Comparison of ENCODE assay signal across 7 mouse cellular contexts in the genomic region with DNA sequence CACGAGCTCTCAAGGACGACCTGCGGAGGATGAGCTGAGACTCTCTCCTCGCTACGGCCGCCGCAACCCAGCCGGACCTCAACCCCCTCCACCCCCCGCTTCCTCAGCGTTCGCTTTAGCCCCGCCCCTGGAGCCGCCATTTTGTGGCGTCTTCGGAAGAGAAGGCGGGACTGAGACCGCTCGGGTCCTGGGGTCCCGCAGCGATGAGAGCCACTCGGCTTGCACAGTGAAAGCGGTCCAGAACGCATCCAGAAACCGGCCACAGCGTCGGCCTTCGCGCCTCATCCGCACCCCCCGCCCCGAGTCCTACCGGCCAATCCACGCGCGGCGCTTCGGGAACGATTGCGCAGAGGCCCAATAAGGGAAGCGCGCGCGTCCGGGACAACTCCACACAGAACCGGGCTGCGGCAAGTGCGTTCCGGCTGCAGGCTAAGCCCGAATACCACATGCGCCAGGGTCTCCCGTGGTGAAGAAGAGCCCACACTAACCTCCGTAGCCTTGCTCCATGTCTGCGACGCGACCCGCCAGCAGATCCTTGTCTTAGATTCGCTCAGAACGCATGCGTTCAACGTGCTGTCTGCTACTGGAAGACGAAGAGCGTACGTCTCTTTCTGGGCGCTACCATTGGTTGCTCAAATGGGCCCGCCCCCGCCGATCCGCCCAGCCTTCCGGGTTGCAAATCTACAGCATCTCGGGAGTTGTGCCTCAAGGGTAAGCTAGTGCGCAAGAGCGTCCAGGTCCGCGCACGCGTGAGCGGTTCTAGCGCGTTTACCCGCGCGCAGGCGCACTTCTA. TPM values are rescaled to one million over a fixed set of nuclear protein-coding genes. Genes with fewer than 3 reads are reported as not detected.
DNase-seq lines count a peak whose midpoint lies in the region; ATAC-seq and TF ChIP-seq lines count a peak whose summit lies in the region.

A gene (minus strand): TSS at position 642 of the 793 bp plus-strand sequence.

- intact Hi-C loops in left cerebral cortex, postnatal 4 days (cut with DNase I) = no loop called here

- H3K36me3 ChIP-seq in embryonic facial prominence, embryonic 10.5 days (replicated peaks) = peaks cover 62% of the 10 kb centered on the region
- peaks cover 23% of the 10 kb centered on the region for H3K36me3 ChIP-seq in intestine, postnatal 0 days (ENCODE audit: control insufficient read depth, insufficient read depth)
- H3K36me3 ChIP-seq in midbrain, embryonic 12.5 days = peaks cover 35% of the 10 kb centered on the region
- peaks cover 24% of the 10 kb centered on the region for H3K36me3 ChIP-seq in small intestine, adult 2 months (ENCODE audit: control insufficient read depth, insufficient read depth, low read length)

- TF ChIP-seq CTCF in intestine, postnatal 0 days (IDR thresholded peaks at IDR 0.05; ENCODE audit: low read depth) = no peak; the same call in 1 of the 2 replicates
- no peak for TF ChIP-seq CTCF in small intestine, adult 2 months (IDR thresholded peaks at IDR 0.05; ENCODE audit: extremely low read depth, insufficient read length, insufficient replicate concordance, low read depth, low read length)

- peak; percentile 97 for DNase-seq in adrenal gland, postnatal 10 days
- peak; percentile 99 for DNase-seq in embryonic facial prominence, embryonic 10.5 days (ENCODE audit: low spot score)
- DNase-seq in gonadal fat pad, adult 2 months (ENCODE audit: low read depth) = peak; percentile 84
- peak; percentile 98 for DNase-seq in left cerebral cortex, postnatal 4 days

- H3K9ac ChIP-seq in intestine, postnatal 0 days (ENCODE audit: low read depth, low read length) = peak within 1 kb of the TSS; percentile 81
- peak within 1 kb of the TSS; percentile 85 for H3K9ac ChIP-seq in midbrain, embryonic 12.5 days (replicated peaks)

- peak within 1 kb of the TSS; percentile 85 for H3K4me2 ChIP-seq in intestine, postnatal 0 days (replicated peaks; ENCODE audit: low read depth)
- peak within 1 kb of the TSS; percentile 80 for H3K4me2 ChIP-seq in midbrain, embryonic 12.5 days (replicated peaks)

- TF ChIP-seq POLR2A in small intestine, adult 2 months (IDR thresholded peaks at IDR 0.05; ENCODE audit: low read depth, low read length) = peak; percentile 27; the same call in 1 of the 2 replicates

- H3K9me3 ChIP-seq in embryonic facial prominence, embryonic 10.5 days = no peaks in the 10 kb centered on the region
- H3K9me3 ChIP-seq in intestine, postnatal 0 days (ENCODE audit: control insufficient read depth) = no peaks in the 10 kb centered on the region
- no peaks in the 10 kb centered on the region for H3K9me3 ChIP-seq in midbrain, embryonic 12.5 days

- WGBS in embryonic facial prominence, embryonic 10.5 days = under 1% methylated on average over 83 of the region's 83 CpGs
- WGBS in intestine, postnatal 0 days = under 1% methylated on average over 83 of the region's 83 CpGs
- WGBS in midbrain, embryonic 12.5 days = under 1% methylated on average over 83 of the region's 83 CpGs
- under 1% methylated on average over 83 of the region's 83 CpGs for WGBS in small intestine, adult 2 months

- H3K4me1 ChIP-seq in embryonic facial prominence, embryonic 10.5 days = peaks cover 21% of the 10 kb centered on the region
- H3K4me1 ChIP-seq in intestine, postnatal 0 days (replicated peaks; ENCODE audit: control insufficient read depth, insufficient read depth, low read length) = no peaks in the 10 kb centered on the region
- peaks cover 27% of the 10 kb centered on the region for H3K4me1 ChIP-seq in midbrain, embryonic 12.5 days
- peaks cover 1% of the 10 kb centered on the region; the same call in 1 of the 2 replicates for H3K4me1 ChIP-seq in small intestine, adult 2 months (ENCODE audit: control insufficient read depth, insufficient read depth, insufficient read length, low read length)

- H3K27me3 ChIP-seq in embryonic facial prominence, embryonic 10.5 days (replicated peaks; ENCODE audit: low read depth, poor library complexity, severe bottlenecking) = no peaks in the 10 kb centered on the region
- H3K27me3 ChIP-seq in intestine, postnatal 0 days (replicated peaks; ENCODE audit: control insufficient read depth, insufficient read depth, low read length) = no peaks in the 10 kb centered on the region
- no peaks in the 10 kb centered on the region for H3K27me3 ChIP-seq in midbrain, embryonic 12.5 days
- H3K27me3 ChIP-seq in small intestine, adult 2 months (ENCODE audit: control insufficient read depth, insufficient read depth, low read length) = no peaks in the 10 kb centered on the region

- peak within 1 kb of the TSS; percentile 96 for H3K27ac ChIP-seq in embryonic facial prominence, embryonic 10.5 days (replicated peaks)
- peak within 1 kb of the TSS; percentile 93 for H3K27ac ChIP-seq in intestine, postnatal 0 days (ENCODE audit: low read depth, low read length)
- H3K27ac ChIP-seq in midbrain, embryonic 12.5 days (replicated peaks) = peak within 1 kb of the TSS; percentile 96
- peak within 1 kb of the TSS; percentile 89 for H3K27ac ChIP-seq in small intestine, adult 2 months (ENCODE audit: insufficient read depth, low read depth, low read length)

- ATAC-seq in intestine, postnatal 0 days = peak; percentile 97
- peak; percentile 98 for ATAC-seq in midbrain, embryonic 12.5 days (ENCODE audit: low FRiP score, low read depth)

- H3K4me3 ChIP-seq in embryonic facial prominence, embryonic 10.5 days = peak within 1 kb of the TSS; percentile 89
- peak within 1 kb of the TSS; percentile 93 for H3K4me3 ChIP-seq in intestine, postnatal 0 days (ENCODE audit: low read depth, low read length)
- peak within 1 kb of the TSS; percentile 81 for H3K4me3 ChIP-seq in midbrain, embryonic 12.5 days
- peak within 1 kb of the TSS; percentile 90 for H3K4me3 ChIP-seq in small intestine, adult 2 months (ENCODE audit: low read depth, low read length)

RNA-seq across cellular contexts. Expression of the gene that starts here (rescaled TPM):
- total RNA-seq in adrenal gland, postnatal 10 days (2021) = 10 to 100 TPM; 70.8 to 94.5 TPM
- 152 and 159 TPM in 2 replicates for polyA plus RNA-seq in embryonic facial prominence, embryonic 10.5 days (2016; fragmentation: Nextera tagmentation; extraction: Ambion mirVana)
- polyA plus RNA-seq in gonadal fat pad, adult 2 months (2012; rRNA removed) = 53.2 and 62.3 TPM in 2 replicates
- 18.3 and 21.9 TPM in 2 replicates for polyA plus RNA-seq in intestine, postnatal 0 days (2015; fragmentation: Nextera tagmentation; extraction: Ambion mirVana)
- total RNA-seq in left cerebral cortex, postnatal 4 days (2021) = 100 to 1,000 TPM; 111 to 123 TPM
- 140 and 151 TPM in 2 replicates for polyA plus RNA-seq in midbrain, embryonic 12.5 days (2016; fragmentation: Nextera tagmentation; extraction: Ambion mirVana)
- 23.5 and 28.6 TPM in 2 replicates for polyA plus RNA-seq in small intestine, adult 2 months (2012; rRNA removed)

Comparison
In these comparisons a context has a peak if more than half of its experiments do, and no peak if none do; other contexts are left out.
1. Peak in every context shown above with its lines: DNase-seq, ATAC-seq, H3K4me3 ChIP-seq and H3K27ac ChIP-seq.